Mouse (Mus musculus): ENCODE results near the gene Bend4. TPM values are rescaled to one million over a fixed set of nuclear protein-coding genes. Genes with fewer than 3 reads are reported as not detected.

Gene Bend4
- total RNA-seq, 1 experiment from 2014 or later, result 3.8 TPM

- ATAC-seq (ENCODE audit: extremely low read depth, insufficient number of reproducible peaks, low FRiP score, poor library complexity, severe bottlenecking), result no peak
Measured at GRCm38 (mm10) chr5:67362316-67362715, 65.8 kb downstream of the Bend4 start.

GRCm38 (mm10) chr5:67348949-67349348, 79.2 kb downstream of the Bend4 start:
- ATAC-seq (ENCODE audit: extremely low read depth, insufficient number of reproducible peaks, low FRiP score, poor library complexity, severe bottlenecking), result no peak

GRCm38 (mm10) chr5:67347060-67347459, 81.0 kb downstream of the Bend4 start:
- ATAC-seq (ENCODE audit: extremely low read depth, insufficient number of reproducible peaks, low FRiP score, poor library complexity, severe bottlenecking), result no peak

Other genes with a start within 250 kb of the Bend4 start
- 29.8 and 32.4 TPM in 2 replicates for gene Tmem33, start 167.7 kb downstream of the Bend4 start, total RNA-seq (2017)
- 49.8 and 57.0 TPM in 2 replicates for gene Slc30a9, start 121.4 kb downstream of the Bend4 start, total RNA-seq (2017)
- 0.37 TPM in 1 of 2 replicates, not detected in the other for gene Shisa3, start 179.6 kb upstream of the Bend4 start, total RNA-seq (2017)

All from neutrophil, adult 5-6 weeks (primary cell).